Mouse (Mus musculus) lung, embryonic 14.5 days (tissue): ENCODE data around the gene Ppp2r5d. TPM values are rescaled to one million over a fixed set of nuclear protein-coding genes. Genes with fewer than 3 reads are reported as not detected.

ENCODE experiments used
- ATAC-seq: fragments of 200-750 bp; cut with Nextera tagmentation; 2 replicates; pipeline ENCODE4 v1.8.0; 2017; ENCODE audit warnings: mild to moderate bottlenecking, moderate TSS enrichment, moderate library complexity; ENCODE audit not compliant: insufficient read depth
- DNase-seq: peaks from one replicate; pipeline ENCODE4 v3.0.0-alpha.2; 2015
- H3K27ac ChIP-seq: fragments of 300-500 bp; sonication (generic); 2 replicates; pipeline ENCODE4 v1.5.1; 2014; ENCODE audit warnings: low read depth, mild to moderate bottlenecking, moderate library complexity
- H3K27me3 ChIP-seq: fragments of 300-500 bp; sonication (generic); 2 replicates; pipeline ENCODE4 v1.6.1; 2014; ENCODE audit warnings: low read length, control low read depth; ENCODE audit not compliant: insufficient read depth
- H3K36me3 ChIP-seq: fragments of 300-500 bp; sonication (generic); 2 replicates; pipeline ENCODE4 v1.6.1; 2014; ENCODE audit warnings: control low read depth; ENCODE audit not compliant: insufficient read depth
- H3K4me1 ChIP-seq: fragments of 300-500 bp; sonication (generic); 2 replicates; pipeline ENCODE4 v1.6.1; 2014; ENCODE audit warnings: antibody characterized with exemption, control low read depth; ENCODE audit not compliant: insufficient read depth
- H3K4me2 ChIP-seq: fragments of 300-500 bp; sonication (generic); 2 replicates; pipeline ENCODE4 v1.6.1; 2014; ENCODE audit warnings: mild to moderate bottlenecking
- H3K4me3 ChIP-seq: fragments of 300-500 bp; sonication (generic); 2 replicates; pipeline ENCODE4 v1.5.1; 2014; ENCODE audit warnings: low read depth, low read length
- H3K9ac ChIP-seq: fragments of 300-500 bp; sonication (generic); 2 replicates; pipeline ENCODE4 v1.6.1; 2014
- H3K9me3 ChIP-seq: fragments of 300-500 bp; sonication (generic); 2 replicates; pipeline ENCODE4 v1.6.1; 2016; ENCODE audit warnings: low read depth, low read length, control low read depth
- CTCF ChIP-seq: IDR thresholded peaks from 2 replicates; pipeline ENCODE4 v1.5.1; 2016; ENCODE audit warnings: antibody characterized with exemption, low read depth
- WGBS: fragments of 180-500 bp; shearing (Covaris S2); extraction: QIAGEN DNeasy Blood & Tissue Kit; methylation state at CpG from one replicate; pipeline ENCODE4 v1.1.7; 2014; 5-methylcytosine and 5-hydroxymethylcytosine counted together
- polyA plus RNA-seq: library from polyadenylated mRNA; unstranded; fragments of >200 nt; fragmentation: Nextera tagmentation; extraction: Ambion mirVana; gene quantifications from 2 replicates; pipeline ENCODE4 v1.2.1, GENCODE M21; 2014

The Ppp2r5d gene
- polyA plus RNA-seq, 1 experiment from 2014 or later, result 104 TPM

GRCm38 (mm10) chr17:46706375-46707089 lies 1.6 kb upstream of the Ppp2r5d start:
- no peak overlapping the region for H3K4me2 ChIP-seq
- H3K36me3 ChIP-seq, result no peaks in the 10 kb centered on the region
- 87% methylated on average over 14 of the region's 14 CpGs for WGBS
- H3K27me3 ChIP-seq, result no peaks in the 10 kb centered on the region
- TF ChIP-seq CTCF, result no peak; the same call in 1 of the 2 replicates
- ATAC-seq, result no peak
- no peak overlapping the region for H3K27ac ChIP-seq
- no peaks in the 10 kb centered on the region for H3K9me3 ChIP-seq
- H3K4me1 ChIP-seq, result peaks cover 10% of the 10 kb centered on the region
- no peak for DNase-seq
- no peak overlapping the region for H3K9ac ChIP-seq
- H3K4me3 ChIP-seq, result no peak overlapping the region

- H3K9ac ChIP-seq, result peak overlapping the region; percentile 91
- WGBS, result 2% methylated on average over 40 of the region's 41 CpGs
- peak overlapping the region; percentile 95 for H3K27ac ChIP-seq
- ATAC-seq (peak; percentile 89), DNase-seq (peak; percentile 39)
- H3K9me3 ChIP-seq, result no peaks in the 10 kb centered on the region
- H3K4me2 ChIP-seq, result peak overlapping the region; percentile 95
- TF ChIP-seq CTCF, result no peak
- peaks cover 11% of the 10 kb centered on the region for H3K36me3 ChIP-seq
- peaks cover 10% of the 10 kb centered on the region for H3K4me1 ChIP-seq
- H3K27me3 ChIP-seq, result no peaks in the 10 kb centered on the region
- H3K4me3 ChIP-seq, result peak overlapping the region; percentile 93
These were observed 682 bp downstream of the Ppp2r5d start for GRCm38 (mm10) chr17:46703971-46704886.

- Histone ChIP-seq H3K4me2 (peak overlapping the region; percentile 95), H3K4me3 (no peak overlapping the region)
- no peak for ATAC-seq
These were observed 2.4 kb downstream of the Ppp2r5d start for GRCm38 (mm10) chr17:46702506-46702905.

GRCm38 (mm10) chr17:46702100-46702499 lies 2.8 kb downstream of the Ppp2r5d start:
- 84% methylated on average over 12 of the region's 12 CpGs for WGBS
- no peak for ATAC-seq
- no peak overlapping the region; the same call in 1 of the 2 replicates for H3K9ac ChIP-seq
- no peak overlapping the region for H3K27ac ChIP-seq
- no peak for DNase-seq
- no peak for TF ChIP-seq CTCF
- peaks cover 10% of the 10 kb centered on the region for H3K4me1 ChIP-seq
- H3K27me3 ChIP-seq, result no peaks in the 10 kb centered on the region
- H3K36me3 ChIP-seq, result peaks cover 23% of the 10 kb centered on the region
- H3K4me2 ChIP-seq, result no peak overlapping the region
- H3K4me3 ChIP-seq, result no peak overlapping the region
- H3K9me3 ChIP-seq, result no peaks in the 10 kb centered on the region

More at GRCm38 (mm10) chr17:46702506-46702905, 2.4 kb downstream of the Ppp2r5d start:
- H3K36me3 ChIP-seq, result peaks cover 23% of the 10 kb centered on the region
- DNase-seq, result no peak
- H3K27me3 ChIP-seq, result no peaks in the 10 kb centered on the region
- H3K4me1 ChIP-seq, result peaks cover 10% of the 10 kb centered on the region
- H3K27ac ChIP-seq, result no peak overlapping the region
- WGBS, result 83% methylated on average over 5 of the region's 5 CpGs
- H3K9me3 ChIP-seq, result no peaks in the 10 kb centered on the region
- TF ChIP-seq CTCF, result no peak
- no peak overlapping the region; the same call in 1 of the 2 replicates for H3K9ac ChIP-seq

DNA sequence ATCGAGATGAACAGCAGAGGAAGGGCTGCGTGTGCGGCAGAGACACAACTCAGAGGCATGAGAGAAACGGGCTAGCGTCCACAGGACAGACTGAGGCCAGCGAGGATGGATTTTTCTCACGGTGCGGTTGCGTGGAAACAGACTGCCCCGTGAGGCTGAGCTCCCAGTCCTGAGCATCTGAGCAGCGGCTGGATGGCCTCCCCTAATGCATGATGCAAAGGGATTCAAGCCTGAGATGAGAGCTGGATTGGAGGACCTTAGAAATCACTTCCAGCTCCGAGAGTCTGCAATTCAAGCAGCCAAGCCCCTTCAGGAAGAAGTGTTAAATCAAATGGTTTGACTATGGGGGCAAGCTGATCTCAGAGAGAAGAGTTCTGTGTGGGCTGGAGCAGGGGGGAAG lies 3.4 kb downstream of the Ppp2r5d start:
- Histone ChIP-seq H3K27ac (no peak overlapping the region), H3K36me3 (peaks cover 23% of the 10 kb centered on the region), H3K4me3 (no peak overlapping the region), H3K4me2 (no peak overlapping the region), H3K27me3 (no peaks in the 10 kb centered on the region), H3K9ac (no peak overlapping the region), H3K9me3 (no peaks in the 10 kb centered on the region), H3K4me1 (peaks cover 10% of the 10 kb centered on the region; the same call in 1 of the 2 replicates)
- WGBS, result 79% methylated on average over 12 of the region's 12 CpGs
- no peak for DNase-seq
- no peak for TF ChIP-seq CTCF
- ATAC-seq, result no peak

- Histone ChIP-seq H3K9ac (no peak overlapping the region), H3K27ac (no peak overlapping the region), H3K9me3 (no peaks in the 10 kb centered on the region), H3K4me2 (no peak overlapping the region), H3K36me3 (peaks cover 26% of the 10 kb centered on the region), H3K4me1 (peaks cover 10% of the 10 kb centered on the region; the same call in 1 of the 2 replicates), H3K27me3 (no peaks in the 10 kb centered on the region), H3K4me3 (no peak overlapping the region)
- ATAC-seq (no peak), DNase-seq (no peak)
- TF ChIP-seq CTCF, result no peak
- WGBS, result 93% methylated on average over 3 of the region's 3 CpGs
These were observed 5.0 kb downstream of the Ppp2r5d start for GRCm38 (mm10) chr17:46699912-46700311.

GRCm38 (mm10) chr17:46699245-46699644 lies 5.7 kb downstream of the Ppp2r5d start:
- Histone ChIP-seq H3K4me3 (no peak overlapping the region), H3K27me3 (no peaks in the 10 kb centered on the region), H3K4me1 (peaks cover 10% of the 10 kb centered on the region; the same call in 1 of the 2 replicates), H3K9ac (no peak overlapping the region), H3K9me3 (no peaks in the 10 kb centered on the region), H3K36me3 (peaks cover 26% of the 10 kb centered on the region), H3K27ac (no peak overlapping the region), H3K4me2 (no peak overlapping the region)
- ATAC-seq, result no peak
- no peak for TF ChIP-seq CTCF
- no peak for DNase-seq
- WGBS, result 81% methylated on average over 5 of the region's 5 CpGs
